Mouse (Mus musculus) thymus, postnatal 0 days (tissue): Measurements from ENCODE around the gene Ano1. TPM values are rescaled to one million over a fixed set of nuclear protein-coding genes. Genes with fewer than 3 reads are reported as not detected.

Experiments used
- DNase-seq: peaks from one replicate; pipeline ENCODE4 v3.0.0-alpha.2; 2015; ENCODE audit warnings: low spot score
- polyA plus RNA-seq: library from polyadenylated mRNA; unstranded; fragments of >200 nt; fragmentation: Nextera tagmentation; extraction: Ambion mirVana; gene quantifications from 2 replicates; pipeline ENCODE4 v1.2.1, GENCODE M21; 2015

Gene Ano1
- polyA plus RNA-seq, 1 experiment from 2014 or later: 1.3 TPM

- DNase-seq: peak; percentile 47
Measured at GRCm38 (mm10) chr7:144585648-144586047, 166.1 kb downstream of the Ano1 start.

GRCm38 (mm10) chr7:144583619-144584018 lies 168.2 kb downstream of the Ano1 start:
- peak; percentile 71 for DNase-seq

GRCm38 (mm10) chr7:144582284-144582980 lies 169.3 kb downstream of the Ano1 start, which contains the start of gene Fadd:
Gene Fadd, minus strand, starts transcription at chr7:144582463.
- peak; percentile 97 for DNase-seq

GRCm38 (mm10) chr7:144581559-144582283 lies 170.1 kb downstream of the Ano1 start:
- DNase-seq: peak; percentile 87

GRCm38 (mm10) chr7:144577876-144578275 lies 173.9 kb downstream of the Ano1 start:
- DNase-seq: no peak

GRCm38 (mm10) chr7:144572234-144572633 lies 179.5 kb downstream of the Ano1 start:
- no peak for DNase-seq

GRCm38 (mm10) chr7:144571598-144571997 lies 180.2 kb downstream of the Ano1 start:
- no peak for DNase-seq

GRCm38 (mm10) chr7:144569428-144569827 lies 182.3 kb downstream of the Ano1 start:
- no peak for DNase-seq

- DNase-seq: no peak
Measured at GRCm38 (mm10) chr7:144568091-144568490, 183.7 kb downstream of the Ano1 start.

GRCm38 (mm10) chr7:144566921-144567682 lies 184.7 kb downstream of the Ano1 start:
- no peak for DNase-seq

- no peak for DNase-seq
Measured at GRCm38 (mm10) chr7:144563456-144564155, 188.2 kb downstream of the Ano1 start.

GRCm38 (mm10) chr7:144562016-144562415 lies 189.8 kb downstream of the Ano1 start:
- DNase-seq: no peak

GRCm38 (mm10) chr7:144560594-144560993 lies 191.2 kb downstream of the Ano1 start:
- DNase-seq: peak; percentile 73

- no peak for DNase-seq
Measured at GRCm38 (mm10) chr7:144558552-144558951, 193.2 kb downstream of the Ano1 start.

GRCm38 (mm10) chr7:144554123-144554472 lies 197.7 kb downstream of the Ano1 start:
- no peak for DNase-seq

GRCm38 (mm10) chr7:144553237-144554122 lies 198.3 kb downstream of the Ano1 start, which contains the start of gene Ppfia1:
Gene Ppfia1, minus strand, starts transcription at chr7:144553729.
- peak; percentile 99 for DNase-seq

- no peak for DNase-seq
Measured at GRCm38 (mm10) chr7:144552274-144552673, 199.5 kb downstream of the Ano1 start.

- DNase-seq: no peak
Measured at GRCm38 (mm10) chr7:144550811-144551210, 201.0 kb downstream of the Ano1 start.

- no peak for DNase-seq
Measured at GRCm38 (mm10) chr7:144549904-144550566, 201.7 kb downstream of the Ano1 start.

- DNase-seq: no peak
Measured at GRCm38 (mm10) chr7:144545231-144545630, 206.5 kb downstream of the Ano1 start.
